Mouse (Mus musculus): ENCODE data around the gene Olfr1275. TPM values are rescaled to one million over a fixed set of nuclear protein-coding genes. Genes with fewer than 3 reads are reported as not detected.

The Olfr1275 gene
- not detected in 2 replicates for polyA plus RNA-seq (2014; fragmentation: Nextera tagmentation; extraction: Ambion mirVana)

DNA sequence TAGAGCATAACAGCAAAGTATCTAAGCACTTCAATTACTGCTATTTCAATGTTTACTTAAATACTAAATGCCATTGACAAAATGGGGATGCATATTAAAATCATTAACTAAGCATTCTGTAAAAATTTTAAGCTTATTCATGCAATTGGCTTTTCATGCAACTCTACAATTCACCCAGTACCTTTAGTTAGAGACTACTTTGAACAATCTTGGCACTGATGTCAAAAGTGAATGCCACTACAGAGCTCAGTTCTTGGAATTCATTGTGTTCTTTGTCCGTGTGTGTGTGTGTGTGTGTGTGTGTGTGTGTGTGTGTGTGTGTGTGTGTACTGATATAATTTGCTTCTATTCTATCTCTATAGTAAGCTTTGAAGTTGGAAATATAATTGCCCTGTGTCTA, at the start of gene Olfr1275:
Gene Olfr1275 (minus strand): TSS at position 101 of the 400 bp plus-strand sequence.
- Histone ChIP-seq H3K27me3 (replicated peaks; ENCODE audit: control insufficient read depth, insufficient read depth, low read length) (no peaks in the 10 kb centered on the region), H3K27ac (ENCODE audit: low read depth) (no peak within 1 kb of the TSS), H3K4me3 (ENCODE audit: low read depth, low read length) (no peak within 1 kb of the TSS), H3K4me1 (replicated peaks; ENCODE audit: control insufficient read depth, insufficient read depth, low read length) (no peaks in the 10 kb centered on the region), H3K9me3 (ENCODE audit: control insufficient read depth, low read length) (no peaks in the 10 kb centered on the region), H3K4me2 (ENCODE audit: low read length) (no peak within 1 kb of the TSS), H3K36me3 (ENCODE audit: control insufficient read depth, insufficient read depth, low read length) (no peaks in the 10 kb centered on the region), H3K9ac (ENCODE audit: low read length) (no peak within 1 kb of the TSS)
- 80% methylated on average over 1 of the region's 1 CpGs for WGBS
- ATAC-seq (replicated peaks; ENCODE audit: low FRiP score, low TSS enrichment, low read depth) (no peak), DNase-seq (ENCODE audit: low spot score) (no peak)

GRCm38 (mm10) chr2:111274006-111274405, 38.9 kb upstream of the Olfr1275 start, which contains the start of gene Olfr1277:
Olfr1277 (minus strand) TSS chr2:111274106.
- Histone ChIP-seq H3K4me3 (ENCODE audit: low read depth, low read length) (no peak within 1 kb of the TSS), H3K4me1 (replicated peaks; ENCODE audit: control insufficient read depth, insufficient read depth, low read length) (no peaks in the 10 kb centered on the region), H3K9ac (ENCODE audit: low read length) (no peak within 1 kb of the TSS), H3K27ac (ENCODE audit: low read depth) (no peak within 1 kb of the TSS), H3K36me3 (ENCODE audit: control insufficient read depth, insufficient read depth, low read length) (no peaks in the 10 kb centered on the region), H3K4me2 (ENCODE audit: low read length) (no peak within 1 kb of the TSS), H3K27me3 (replicated peaks; ENCODE audit: control insufficient read depth, insufficient read depth, low read length) (no peaks in the 10 kb centered on the region), H3K9me3 (ENCODE audit: control insufficient read depth, low read length) (no peaks in the 10 kb centered on the region)
- DNase-seq (ENCODE audit: low spot score): no peak
- no peak for ATAC-seq (replicated peaks; ENCODE audit: low FRiP score, low TSS enrichment, low read depth)
- WGBS: 82% methylated on average over 2 of the region's 2 CpGs

- Histone ChIP-seq H3K4me1 (replicated peaks; ENCODE audit: control insufficient read depth, insufficient read depth, low read length) (no peaks in the 10 kb centered on the region), H3K9ac (ENCODE audit: low read length) (no peak within 1 kb of the TSS), H3K27me3 (replicated peaks; ENCODE audit: control insufficient read depth, insufficient read depth, low read length) (no peaks in the 10 kb centered on the region), H3K9me3 (ENCODE audit: control insufficient read depth, low read length) (no peaks in the 10 kb centered on the region), H3K4me2 (ENCODE audit: low read length) (no peak within 1 kb of the TSS), H3K36me3 (ENCODE audit: control insufficient read depth, insufficient read depth, low read length) (no peaks in the 10 kb centered on the region), H3K27ac (ENCODE audit: low read depth) (no peak within 1 kb of the TSS), H3K4me3 (ENCODE audit: low read depth, low read length) (no peak within 1 kb of the TSS)
- ATAC-seq (replicated peaks; ENCODE audit: low FRiP score, low TSS enrichment, low read depth) (no peak), DNase-seq (ENCODE audit: low spot score) (no peak)
Measured at GRCm38 (mm10) chr2:111254216-111254615, 19.1 kb upstream of the Olfr1275 start, which contains the start of gene Olfr1276. Olfr1276 (plus strand) TSS chr2:111254516.

GRCm38 (mm10) chr2:111229502-111229901, 5.6 kb downstream of the Olfr1275 start, which contains the start of gene 4930430A15Rik:
4930430A15Rik (minus strand) TSS chr2:111229602.
- no peak for DNase-seq (ENCODE audit: low spot score)
- Histone ChIP-seq H3K27me3 (replicated peaks; ENCODE audit: control insufficient read depth, insufficient read depth, low read length) (no peaks in the 10 kb centered on the region), H3K9me3 (ENCODE audit: control insufficient read depth, low read length) (no peaks in the 10 kb centered on the region), H3K9ac (ENCODE audit: low read length) (no peak within 1 kb of the TSS), H3K4me1 (replicated peaks; ENCODE audit: control insufficient read depth, insufficient read depth, low read length) (no peaks in the 10 kb centered on the region), H3K4me3 (ENCODE audit: low read depth, low read length) (no peak within 1 kb of the TSS), H3K4me2 (ENCODE audit: low read length) (no peak within 1 kb of the TSS), H3K27ac (ENCODE audit: low read depth) (no peak within 1 kb of the TSS), H3K36me3 (ENCODE audit: control insufficient read depth, insufficient read depth, low read length) (no peaks in the 10 kb centered on the region)
- WGBS: 85% methylated on average over 6 of the region's 6 CpGs
- ATAC-seq (replicated peaks; ENCODE audit: low FRiP score, low TSS enrichment, low read depth): no peak

DNA sequence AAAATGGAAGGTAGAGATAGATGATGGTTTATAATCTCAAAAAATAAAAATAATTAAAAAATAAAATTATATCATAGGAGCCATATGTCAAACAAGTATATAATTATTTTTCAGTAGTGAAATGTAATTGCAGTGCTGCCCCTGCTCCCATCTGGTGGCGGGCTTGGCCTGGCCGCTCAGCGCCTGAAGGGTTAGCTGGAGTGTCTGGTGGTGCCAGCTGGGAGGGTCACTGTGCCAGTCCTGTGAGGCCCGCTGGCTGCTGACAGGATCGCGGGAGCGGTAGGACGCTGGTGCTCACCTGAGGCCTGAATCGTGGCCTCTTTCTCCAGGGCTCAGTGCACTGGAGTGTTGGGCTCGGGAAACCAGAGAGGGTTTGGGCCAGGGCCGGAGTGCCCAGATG, 53.0 kb downstream of the Olfr1275 start:
- H3K27me3 ChIP-seq (replicated peaks; ENCODE audit: control insufficient read depth, insufficient read depth, low read length): no peaks in the 10 kb centered on the region
- no peak for ATAC-seq (replicated peaks; ENCODE audit: low FRiP score, low TSS enrichment, low read depth)
- no peaks in the 10 kb centered on the region for H3K36me3 ChIP-seq (ENCODE audit: control insufficient read depth, insufficient read depth, low read length)
- no peak overlapping the region for H3K4me3 ChIP-seq (ENCODE audit: low read depth, low read length)
- H3K4me1 ChIP-seq (replicated peaks; ENCODE audit: control insufficient read depth, insufficient read depth, low read length): no peaks in the 10 kb centered on the region
- WGBS: 92% methylated on average over 11 of the region's 11 CpGs
- H3K4me2 ChIP-seq (ENCODE audit: low read length): no peak overlapping the region
- no peak overlapping the region for H3K9ac ChIP-seq (ENCODE audit: low read length)
- no peak for DNase-seq (ENCODE audit: low spot score)
- no peaks in the 10 kb centered on the region for H3K9me3 ChIP-seq (ENCODE audit: control insufficient read depth, low read length)
- H3K27ac ChIP-seq (ENCODE audit: low read depth): no peak overlapping the region

Other genes starting within 250 kb of the Olfr1275 start
- not detected in 2 replicates for gene Gm13941, start 129.3 kb downstream of the Olfr1275 start, polyA plus RNA-seq (2014; fragmentation: Nextera tagmentation; extraction: Ambion mirVana)
- gene Gm15130, start 82.3 kb downstream of the Olfr1275 start, polyA plus RNA-seq (2014; fragmentation: Nextera tagmentation; extraction: Ambion mirVana): not detected in 2 replicates
- gene 4930430A15Rik, start 5.7 kb downstream of the Olfr1275 start, polyA plus RNA-seq (2014; fragmentation: Nextera tagmentation; extraction: Ambion mirVana): not detected in 2 replicates
- gene Olfr1276, start 19.2 kb upstream of the Olfr1275 start, polyA plus RNA-seq (2014; fragmentation: Nextera tagmentation; extraction: Ambion mirVana): not detected in 2 replicates
- not detected in 2 replicates for gene Olfr1277, start 38.8 kb upstream of the Olfr1275 start, polyA plus RNA-seq (2014; fragmentation: Nextera tagmentation; extraction: Ambion mirVana)
- not detected in 2 replicates for gene Olfr1278, start 54.9 kb upstream of the Olfr1275 start, polyA plus RNA-seq (2014; fragmentation: Nextera tagmentation; extraction: Ambion mirVana)
- gene Olfr1279, start 65.3 kb upstream of the Olfr1275 start, polyA plus RNA-seq (2014; fragmentation: Nextera tagmentation; extraction: Ambion mirVana): not detected in 2 replicates
- gene Olfr1280, start 78.7 kb upstream of the Olfr1275 start, polyA plus RNA-seq (2014; fragmentation: Nextera tagmentation; extraction: Ambion mirVana): not detected in 2 replicates
- not detected in 2 replicates for gene Olfr1281, start 91.2 kb upstream of the Olfr1275 start, polyA plus RNA-seq (2014; fragmentation: Nextera tagmentation; extraction: Ambion mirVana)
- not detected in 2 replicates for gene Olfr1282, start 100.8 kb upstream of the Olfr1275 start, polyA plus RNA-seq (2014; fragmentation: Nextera tagmentation; extraction: Ambion mirVana)
- gene Olfr1283, start 131.5 kb upstream of the Olfr1275 start, polyA plus RNA-seq (2014; fragmentation: Nextera tagmentation; extraction: Ambion mirVana): not detected in 2 replicates
- gene Olfr1284, start 140.2 kb upstream of the Olfr1275 start, polyA plus RNA-seq (2014; fragmentation: Nextera tagmentation; extraction: Ambion mirVana): not detected in 2 replicates
- gene Olfr1286, start 187.8 kb upstream of the Olfr1275 start, polyA plus RNA-seq (2014; fragmentation: Nextera tagmentation; extraction: Ambion mirVana): not detected in 2 replicates
- gene Olfr1287, start 213.9 kb upstream of the Olfr1275 start, polyA plus RNA-seq (2014; fragmentation: Nextera tagmentation; extraction: Ambion mirVana): not detected in 2 replicates
- not detected in 2 replicates for gene Olfr1288, start 238.8 kb upstream of the Olfr1275 start, polyA plus RNA-seq (2014; fragmentation: Nextera tagmentation; extraction: Ambion mirVana)
- not detected in 2 replicates for gene Olfr1289, start 245.5 kb upstream of the Olfr1275 start, polyA plus RNA-seq (2014; fragmentation: Nextera tagmentation; extraction: Ambion mirVana)